Mouse (Mus musculus): ENCODE results near the gene Akap1.
"Not testable (repeated sequence)": the region's sequence is repeated elsewhere in the genome, so short reads cannot be mapped to it uniquely, and the experiment has no call there.

The Akap1 gene

GRCm38 (mm10) chr11:88864458-88865197 lies at the start of gene Akap1:
Gene Akap1 (minus strand): TSS chr11:88864586.
- DNase-seq (ENCODE audit: low read depth), result peak; percentile 88

- DNase-seq (ENCODE audit: low read depth), result no peak
Observed at GRCm38 (mm10) chr11:88909388-88910036, 45.1 kb upstream of the Akap1 start.

GRCm38 (mm10) chr11:88908557-88909211 lies 44.3 kb upstream of the Akap1 start:
- no peak for DNase-seq (ENCODE audit: low read depth)

GRCm38 (mm10) chr11:88907886-88908285 lies 43.5 kb upstream of the Akap1 start:
- DNase-seq (ENCODE audit: low read depth), result no peak

GRCm38 (mm10) chr11:88905621-88906020 lies 41.2 kb upstream of the Akap1 start:
- DNase-seq (ENCODE audit: low read depth), result no peak

- DNase-seq (ENCODE audit: low read depth), result no peak
Observed at GRCm38 (mm10) chr11:88904080-88904479, 39.7 kb upstream of the Akap1 start.

- DNase-seq (ENCODE audit: low read depth), result no peak
Observed at GRCm38 (mm10) chr11:88902762-88903161, 38.4 kb upstream of the Akap1 start.

- no peak for DNase-seq (ENCODE audit: low read depth)
Observed at GRCm38 (mm10) chr11:88901341-88901802, 37.0 kb upstream of the Akap1 start.

GRCm38 (mm10) chr11:88899561-88899960 lies 35.2 kb upstream of the Akap1 start:
- no peak for DNase-seq (ENCODE audit: low read depth)

- no peak for DNase-seq (ENCODE audit: low read depth)
Observed at GRCm38 (mm10) chr11:88898380-88898763, 34.0 kb upstream of the Akap1 start.

GRCm38 (mm10) chr11:88897624-88898379 lies 33.4 kb upstream of the Akap1 start:
- peak; percentile 36 for DNase-seq (ENCODE audit: low read depth)

- DNase-seq (ENCODE audit: low read depth), result not testable (repeated sequence)
Observed at GRCm38 (mm10) chr11:88895800-88896232, 31.4 kb upstream of the Akap1 start.

GRCm38 (mm10) chr11:88895235-88895634 lies 30.8 kb upstream of the Akap1 start:
- DNase-seq (ENCODE audit: low read depth), result not testable (repeated sequence)

GRCm38 (mm10) chr11:88894279-88894678 lies 29.9 kb upstream of the Akap1 start:
- not testable (repeated sequence) for DNase-seq (ENCODE audit: low read depth)

- DNase-seq (ENCODE audit: low read depth), result not testable (repeated sequence)
Observed at GRCm38 (mm10) chr11:88893501-88893900, 29.1 kb upstream of the Akap1 start.

GRCm38 (mm10) chr11:88892789-88893188 lies 28.4 kb upstream of the Akap1 start:
- not testable (repeated sequence) for DNase-seq (ENCODE audit: low read depth)

- DNase-seq (ENCODE audit: low read depth), result not testable (repeated sequence)
Observed at GRCm38 (mm10) chr11:88891921-88892561, 27.7 kb upstream of the Akap1 start.

- not testable (repeated sequence) for DNase-seq (ENCODE audit: low read depth)
Observed at GRCm38 (mm10) chr11:88891446-88891845, 27.1 kb upstream of the Akap1 start.

- DNase-seq (ENCODE audit: low read depth), result not testable (repeated sequence)
Observed at GRCm38 (mm10) chr11:88890904-88891303, 26.5 kb upstream of the Akap1 start.

GRCm38 (mm10) chr11:88888996-88889395 lies 24.6 kb upstream of the Akap1 start:
- no peak for DNase-seq (ENCODE audit: low read depth)

GRCm38 (mm10) chr11:88884376-88885065 lies 20.1 kb upstream of the Akap1 start:
- no peak for DNase-seq (ENCODE audit: low read depth)

Data from fibroblast of lung, adult 2 months (primary cell).